Mouse (Mus musculus) forebrain, embryonic 16.5 days (tissue): Measurements from ENCODE around the gene Tcam1. TPM values are rescaled to one million over a fixed set of nuclear protein-coding genes. Genes with fewer than 3 reads are reported as not detected.

ENCODE experiments used
- polyA plus RNA-seq: library from polyadenylated mRNA; unstranded; fragments of >200 nt; fragmentation: Nextera tagmentation; extraction: Ambion mirVana; gene quantifications from 2 replicates; pipeline ENCODE4 v1.2.1, GENCODE M21; 2015

Tcam1 gene
- polyA plus RNA-seq, 1 experiment from 2014 or later = 0.11 TPM

Other genes starting within 250 kb of the Tcam1 start
- 136 and 145 TPM in 2 replicates for gene Dcaf7, start 239.8 kb upstream of the Tcam1 start, polyA plus RNA-seq
- gene Taco1, start 210.6 kb upstream of the Tcam1 start, polyA plus RNA-seq = 7.0 and 7.5 TPM in 2 replicates
- 14.7 and 15.6 TPM in 2 replicates for gene Map3k3, start 192.1 kb upstream of the Tcam1 start, polyA plus RNA-seq
- gene Gm10840, start 115.8 kb upstream of the Tcam1 start, polyA plus RNA-seq = 1.1 and 1.2 TPM in 2 replicates
- 205 and 209 TPM in 2 replicates for gene Limd2, start 115.8 kb upstream of the Tcam1 start, polyA plus RNA-seq
- 28.8 and 30.9 TPM in 2 replicates for gene Strada, start 74.5 kb upstream of the Tcam1 start, polyA plus RNA-seq
- gene Ccdc47, start 60.3 kb upstream of the Tcam1 start, polyA plus RNA-seq = 110 TPM in 2 replicates
- gene Ddx42, start 59.7 kb upstream of the Tcam1 start, polyA plus RNA-seq = 112 and 115 TPM in 2 replicates
- 40.7 and 41.8 TPM in 2 replicates for gene Ftsj3, start 20.6 kb upstream of the Tcam1 start, polyA plus RNA-seq
- gene Psmc5, start 20.5 kb upstream of the Tcam1 start, polyA plus RNA-seq = 270 and 287 TPM in 2 replicates
- 12.4 and 13.7 TPM in 2 replicates for gene Smarcd2, start 3.7 kb upstream of the Tcam1 start, polyA plus RNA-seq
- not detected in 2 replicates for gene Gh, start 25.2 kb downstream of the Tcam1 start, polyA plus RNA-seq
- gene Cd79b, start 38.1 kb downstream of the Tcam1 start, polyA plus RNA-seq = 0.65 and 0.75 TPM in 2 replicates
- 0.03 TPM in 1 of 2 replicates, not detected in the other for gene Scn4a, start 76.6 kb downstream of the Tcam1 start, polyA plus RNA-seq
- gene Prr29, start 88.8 kb downstream of the Tcam1 start, polyA plus RNA-seq = not detected in 2 replicates
- 10.9 and 12.6 TPM in 2 replicates for gene Icam2, start 111.4 kb downstream of the Tcam1 start, polyA plus RNA-seq
- 4.9 and 6.0 TPM in 2 replicates for gene Ern1, start 211.2 kb downstream of the Tcam1 start, polyA plus RNA-seq